Mouse (Mus musculus): ENCODE measurements at regions not wholly inside any gene's neighbourhood (a gene's known extent, or its start where the extent isn't known, plus 50 kb on each side); places are given as distances from the start of the nearest gene placed in this dataset.

DNA sequence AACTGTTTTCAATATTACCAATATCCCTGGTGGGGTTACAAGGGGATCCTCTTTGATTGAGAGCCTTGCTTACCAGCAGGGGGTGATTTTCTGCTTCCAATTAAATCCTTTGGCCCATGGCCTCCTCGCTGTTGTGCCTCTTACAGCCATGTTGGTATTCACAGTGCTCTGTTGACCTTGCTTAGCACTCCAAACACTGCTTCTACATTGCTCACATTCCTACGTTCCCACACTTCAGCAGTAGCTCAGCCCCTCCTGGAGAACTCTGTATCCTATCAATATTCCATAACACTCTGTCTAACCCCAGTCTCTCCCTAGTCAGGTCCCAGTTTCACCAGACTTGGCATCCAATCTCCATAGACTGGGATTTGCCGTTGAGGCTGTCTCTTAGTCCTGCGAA lies 169.1 kb downstream of the Tmx1 start:
- intact Hi-C loops (cut with DNase I; ENCODE audit: low total_unique reads), result no loop called here
- no peak for DNase-seq

DNA sequence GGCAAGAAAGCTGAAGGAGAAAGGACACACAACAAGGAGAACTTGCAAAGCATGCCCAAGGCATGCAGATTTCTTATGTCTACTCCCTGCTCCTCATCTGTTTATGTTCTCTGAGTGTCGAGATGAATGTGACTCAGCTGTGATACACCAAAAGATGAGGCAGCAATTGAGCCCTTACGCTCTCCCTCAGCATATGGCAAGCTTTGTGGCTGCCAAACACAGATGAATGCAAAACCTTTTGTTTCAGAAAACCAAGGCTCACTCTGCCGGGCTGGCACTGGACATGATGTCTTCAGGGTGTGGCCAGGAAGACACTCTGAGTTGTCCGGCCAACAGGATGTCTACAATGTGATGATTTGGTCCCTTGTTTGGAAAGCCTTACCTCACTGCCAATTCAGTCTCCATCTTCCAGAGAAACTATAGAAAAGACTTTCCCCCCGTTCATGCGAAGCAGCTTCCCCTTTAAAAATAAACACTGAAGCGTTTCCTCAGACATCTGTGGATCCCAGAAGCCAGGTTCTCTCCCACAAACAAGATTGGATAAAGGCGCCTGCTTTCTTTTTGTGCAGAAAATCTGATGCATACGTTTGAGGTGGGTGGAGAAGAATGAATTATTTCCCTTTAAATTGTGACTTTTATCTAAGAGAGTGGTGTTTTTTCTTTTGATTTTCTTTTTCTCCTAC lies 171.5 kb downstream of the Tmx1 start:
- intact Hi-C loops (cut with DNase I; ENCODE audit: low total_unique reads), result no loop called here
- DNase-seq, result no peak

DNA sequence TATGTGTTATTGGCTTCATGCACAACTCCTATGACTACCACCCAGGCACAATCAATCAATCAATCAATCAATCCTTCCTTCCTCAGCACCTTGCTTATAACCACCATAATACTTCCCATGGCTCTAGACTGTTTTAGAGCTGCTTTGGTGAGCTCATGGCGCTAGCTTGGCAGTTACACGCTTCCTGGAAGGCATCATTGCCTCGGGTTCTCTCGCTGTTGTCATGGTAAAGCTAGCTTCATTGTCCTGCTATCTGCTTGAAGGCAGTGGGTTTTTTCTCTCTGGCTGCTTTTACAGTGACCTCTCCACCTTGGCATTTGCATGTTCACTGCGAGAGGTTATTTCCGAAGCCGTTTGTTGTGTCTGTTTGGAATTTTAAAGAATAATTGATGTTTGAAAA lies 174.7 kb downstream of the Tmx1 start:
- DNase-seq, result no peak
- intact Hi-C loops (cut with DNase I; ENCODE audit: low total_unique reads), result no loop called here

DNA sequence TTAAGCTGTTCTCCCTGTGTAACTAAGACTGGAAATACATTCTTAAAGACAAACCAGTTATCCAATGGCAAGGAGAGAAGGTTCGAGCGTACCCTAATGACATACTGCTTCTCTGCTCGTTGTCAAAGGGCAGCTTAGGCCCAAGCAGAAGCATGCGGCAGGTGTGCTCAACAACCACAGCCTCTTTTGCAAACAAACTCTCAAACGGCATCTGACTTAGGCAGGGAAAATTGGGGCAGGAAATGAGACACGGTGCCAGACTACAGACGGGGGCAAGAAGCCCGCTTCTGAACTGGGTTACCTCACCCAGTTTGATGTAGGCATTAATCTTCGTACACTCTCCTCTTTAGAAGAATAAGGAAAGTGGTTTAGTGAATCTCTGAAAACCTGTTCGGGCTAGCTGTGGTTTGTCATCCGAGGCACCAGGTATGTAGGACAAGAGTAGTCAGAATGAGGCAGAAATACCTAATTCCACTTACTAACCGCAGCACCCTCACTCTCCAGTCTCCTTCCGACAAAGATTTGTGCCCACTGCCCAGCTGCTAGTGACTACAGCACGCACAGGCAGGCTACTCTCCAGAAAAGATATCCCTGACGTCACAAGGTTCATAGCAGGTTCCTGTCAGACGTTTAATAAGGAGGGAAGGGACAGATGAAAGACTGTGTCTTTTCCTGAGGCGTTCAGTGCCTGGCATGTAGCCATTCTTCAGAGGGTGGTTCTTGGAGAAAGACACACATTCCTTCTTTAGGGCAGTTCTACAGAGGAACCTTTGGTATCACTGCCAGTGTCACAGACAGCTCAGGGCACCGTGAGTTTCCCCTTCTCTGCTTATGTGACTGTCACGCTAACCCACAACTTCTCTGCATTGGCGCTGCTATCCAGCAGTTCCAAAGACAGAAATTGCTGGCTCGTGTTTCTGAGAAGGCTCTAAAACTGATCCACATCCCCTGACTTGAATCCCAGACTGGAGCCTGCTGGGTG lies 175.8 kb downstream of the Tmx1 start:
- intact Hi-C loops (cut with DNase I; ENCODE audit: low total_unique reads), result no loop called here
- no peak for DNase-seq

DNA sequence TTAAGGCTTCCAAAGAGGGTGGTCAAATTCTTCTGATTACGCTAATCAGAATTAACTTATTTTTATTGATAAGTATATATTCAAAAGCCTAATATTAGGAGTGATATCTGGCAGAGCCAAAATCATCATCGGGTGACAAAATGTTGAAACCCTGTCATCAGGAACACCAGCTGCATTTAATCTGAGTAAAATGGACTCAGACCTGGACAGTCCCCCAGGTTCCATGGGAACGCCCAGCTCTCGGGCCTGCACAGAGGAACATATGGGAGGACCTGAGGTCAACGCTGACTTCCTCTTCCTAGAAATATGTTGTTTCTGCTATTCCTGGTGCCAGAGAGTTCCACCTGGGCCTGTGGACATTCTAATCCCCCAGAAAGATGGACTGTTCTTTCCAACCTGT lies 176.5 kb downstream of the Tmx1 start:
- no peak for DNase-seq
- intact Hi-C loops (cut with DNase I; ENCODE audit: low total_unique reads), result no loop called here

DNA sequence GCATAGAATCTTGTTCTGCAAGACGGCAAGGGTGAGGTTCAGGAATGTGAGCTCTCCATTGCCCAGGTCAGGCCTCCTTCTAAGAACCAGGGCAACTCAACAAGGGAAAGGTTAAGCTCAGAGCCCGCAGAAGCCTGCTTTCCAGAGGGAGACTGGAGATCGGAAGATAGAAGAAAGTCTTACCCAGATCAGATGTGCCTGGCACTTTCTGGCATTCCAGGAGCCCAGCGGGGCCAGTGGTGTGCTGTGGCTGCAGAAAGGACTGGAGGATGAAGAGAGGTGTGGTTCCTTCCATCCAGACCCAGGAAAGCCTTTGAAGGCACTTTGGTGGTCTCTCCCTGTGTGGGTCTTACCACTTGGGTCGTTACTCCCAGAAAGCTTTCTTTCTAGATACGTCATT lies 178.4 kb downstream of the Tmx1 start:
- intact Hi-C loops (cut with DNase I; ENCODE audit: low total_unique reads), result no loop called here
- no peak for DNase-seq

- intact Hi-C loops (cut with DNase I; ENCODE audit: low total_unique reads), result no loop called here
- no peak for DNase-seq
Observed at GRCm38 (mm10) chr12:70633194-70633593, 180.3 kb downstream of the Tmx1 start.

GRCm38 (mm10) chr12:70633622-70634365 lies 180.9 kb downstream of the Tmx1 start:
- intact Hi-C loops (cut with DNase I; ENCODE audit: low total_unique reads), result no loop called here
- no peak for DNase-seq

DNA sequence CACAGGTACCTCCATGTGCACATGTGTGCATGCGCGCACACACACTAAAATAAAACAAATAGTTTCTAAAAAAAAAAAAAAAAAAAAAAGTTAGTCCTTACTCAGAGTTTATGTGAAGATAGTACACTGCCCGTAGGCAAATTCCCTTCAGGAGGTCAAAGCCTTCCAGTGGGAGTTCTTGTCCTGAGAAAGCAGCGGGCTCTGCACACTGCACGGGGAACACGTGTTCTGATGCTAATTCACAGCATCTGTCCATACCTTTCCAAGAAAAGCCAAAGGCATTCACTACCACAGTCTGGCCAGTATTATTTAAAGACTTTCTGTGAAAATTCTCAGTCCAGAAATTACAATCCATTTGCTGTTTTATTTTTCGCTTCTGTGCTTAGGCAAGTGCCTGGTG lies 183.1 kb downstream of the Tmx1 start:
- DNase-seq, result no peak
- intact Hi-C loops (cut with DNase I; ENCODE audit: low total_unique reads), result no loop called here

DNA sequence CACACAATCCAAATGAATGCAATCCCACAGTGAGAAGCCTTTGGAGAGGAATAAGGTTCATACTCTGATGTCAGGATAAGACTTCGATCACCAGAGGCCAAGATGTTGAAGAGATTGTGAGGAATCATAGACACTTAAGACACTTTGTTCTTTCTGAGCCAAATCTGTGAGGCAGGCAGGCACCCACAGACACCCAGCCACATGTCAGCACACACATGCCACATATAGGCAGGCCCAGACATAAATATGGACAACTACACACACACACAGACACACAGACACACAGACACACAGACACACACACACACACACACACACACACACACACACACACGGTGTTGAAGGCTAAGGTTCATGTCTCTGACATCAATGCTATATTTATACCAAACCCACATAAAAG lies 185.1 kb upstream of the Frmd6 start:
- no peak for DNase-seq
- intact Hi-C loops (cut with DNase I; ENCODE audit: low total_unique reads), result no loop called here

DNA sequence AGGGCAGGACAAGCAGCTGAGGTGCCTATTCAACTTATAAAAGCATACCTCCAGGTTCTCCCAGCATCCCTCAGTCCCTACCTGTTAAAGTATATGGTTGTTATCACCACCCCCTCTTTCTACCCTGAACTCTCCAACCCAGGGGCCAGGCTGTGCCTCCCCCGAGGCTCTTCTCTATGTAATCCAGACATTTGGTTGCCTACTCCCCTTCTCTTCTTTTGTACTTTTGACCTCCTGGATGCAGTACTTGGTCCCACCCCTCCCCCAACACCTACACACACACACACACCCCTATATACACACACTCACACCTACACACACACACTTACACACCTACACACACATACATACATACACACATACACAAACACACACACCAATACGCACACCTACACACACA lies 180.4 kb upstream of the Frmd6 start:
- intact Hi-C loops (cut with DNase I; ENCODE audit: low total_unique reads), result no loop called here

DNA sequence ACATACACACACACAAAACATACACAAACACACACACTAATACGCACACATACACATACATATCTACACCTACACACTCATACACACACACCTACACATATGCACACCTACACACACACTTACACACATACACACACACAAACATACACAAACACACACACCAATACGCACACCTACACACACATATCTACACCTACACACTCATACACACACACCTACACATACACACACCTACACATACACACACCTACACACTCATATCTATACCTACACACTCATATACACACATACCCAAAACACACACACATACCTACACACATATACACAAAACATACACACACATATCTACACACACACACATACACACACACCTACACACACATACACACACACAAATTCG lies 179.9 kb upstream of the Frmd6 start:
- DNase-seq, result no peak
- intact Hi-C loops (cut with DNase I; ENCODE audit: low total_unique reads), result no loop called here

More for the DNA sequence above, 180.4 kb upstream of the Frmd6 start:
- no peak for DNase-seq

- intact Hi-C loops (cut with DNase I; ENCODE audit: low total_unique reads), result no loop called here
- no peak for DNase-seq
Observed at GRCm38 (mm10) chr12:70647516-70647915, 177.8 kb upstream of the Frmd6 start.

DNA sequence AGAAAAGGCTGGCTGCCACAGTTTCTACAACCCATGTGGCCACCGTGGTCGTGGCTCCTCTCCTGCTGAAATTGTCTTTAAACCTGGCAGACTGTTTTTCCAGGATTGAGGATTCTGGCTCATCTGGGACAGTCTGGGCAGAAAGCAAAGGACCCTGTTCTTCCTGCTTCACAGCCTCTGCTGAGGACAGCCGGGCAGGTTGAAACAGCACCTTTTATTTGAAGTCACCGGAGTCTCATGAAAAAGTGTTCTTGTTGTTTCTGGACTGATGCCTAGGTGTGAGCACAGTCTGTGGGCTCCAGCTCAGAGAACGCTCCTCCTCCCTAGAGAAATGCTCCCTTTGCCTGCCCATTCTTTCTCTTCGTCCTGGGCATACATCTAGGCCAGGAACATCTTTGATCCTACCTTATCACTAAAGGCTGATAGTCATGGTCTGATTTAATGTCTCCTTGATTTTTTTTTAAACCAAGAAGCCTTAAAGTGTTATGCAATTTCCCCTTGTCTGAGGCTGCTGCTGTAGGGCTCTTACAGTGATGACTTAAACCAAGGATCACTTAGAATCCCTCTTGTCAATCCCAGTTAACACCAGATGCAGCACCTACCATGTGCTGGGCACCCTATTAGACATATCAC lies 177.0 kb upstream of the Frmd6 start:
- intact Hi-C loops (cut with DNase I; ENCODE audit: low total_unique reads), result no loop called here
- no peak for DNase-seq

DNA sequence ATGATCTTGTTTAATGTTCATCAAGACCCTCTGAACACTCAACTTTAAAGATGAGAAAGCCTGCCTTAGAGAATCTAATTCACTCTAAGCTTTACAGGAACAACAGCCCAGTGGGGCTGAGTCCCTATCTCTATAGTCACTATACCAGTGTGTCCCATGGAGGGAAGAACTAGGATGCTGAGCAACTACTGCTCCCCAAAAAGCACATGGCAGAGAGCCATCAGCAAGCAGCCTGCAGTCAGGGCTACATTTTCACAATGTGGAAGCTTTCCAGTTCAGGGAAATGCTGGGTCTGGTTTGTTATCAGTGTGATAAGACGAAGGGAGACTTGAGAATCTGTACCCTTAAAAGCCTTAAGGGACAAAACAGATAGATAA lies 176.5 kb upstream of the Frmd6 start:
- DNase-seq, result no peak
- intact Hi-C loops (cut with DNase I; ENCODE audit: low total_unique reads), result no loop called here

DNA sequence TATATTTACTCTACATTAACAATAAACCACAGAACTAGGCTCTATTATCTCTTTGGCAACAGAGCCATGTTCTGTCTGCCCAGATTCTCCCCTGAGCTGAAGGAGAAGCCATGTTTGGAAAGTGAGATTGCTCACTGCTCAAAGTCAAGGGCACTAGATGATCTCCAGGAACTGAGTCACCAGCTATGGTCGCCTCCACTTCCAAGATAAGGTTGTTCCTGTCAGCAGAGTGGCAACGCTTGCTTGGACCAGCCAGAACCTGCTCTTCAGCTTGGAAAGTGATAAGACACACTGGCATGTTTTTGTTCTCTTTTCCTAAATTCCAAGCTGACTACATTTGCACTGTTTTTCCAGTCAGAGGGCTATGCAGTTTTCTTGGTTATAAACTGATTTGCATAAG lies 175.6 kb upstream of the Frmd6 start:
- no peak for DNase-seq
- intact Hi-C loops (cut with DNase I; ENCODE audit: low total_unique reads), result no loop called here

DNA sequence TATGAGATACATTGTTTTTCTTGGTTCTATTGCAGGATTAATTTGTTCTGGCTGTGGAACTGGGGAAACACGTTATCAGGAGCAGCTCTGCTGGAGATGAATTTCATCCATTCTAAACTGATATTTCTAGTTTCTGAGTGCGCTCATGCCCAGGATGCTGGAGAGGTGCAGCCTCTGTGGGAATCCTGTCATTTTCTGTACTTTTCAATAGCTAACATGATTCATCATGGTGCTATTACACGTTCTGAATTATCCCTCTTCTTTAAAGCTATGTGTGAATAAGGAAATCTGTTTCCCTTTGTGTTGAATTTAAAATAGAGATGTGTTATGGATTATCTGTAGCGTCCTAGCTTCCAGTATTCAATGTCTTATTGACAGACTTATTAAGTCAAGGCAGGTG lies 174.8 kb upstream of the Frmd6 start:
- intact Hi-C loops (cut with DNase I; ENCODE audit: low total_unique reads), result no loop called here

DNA sequence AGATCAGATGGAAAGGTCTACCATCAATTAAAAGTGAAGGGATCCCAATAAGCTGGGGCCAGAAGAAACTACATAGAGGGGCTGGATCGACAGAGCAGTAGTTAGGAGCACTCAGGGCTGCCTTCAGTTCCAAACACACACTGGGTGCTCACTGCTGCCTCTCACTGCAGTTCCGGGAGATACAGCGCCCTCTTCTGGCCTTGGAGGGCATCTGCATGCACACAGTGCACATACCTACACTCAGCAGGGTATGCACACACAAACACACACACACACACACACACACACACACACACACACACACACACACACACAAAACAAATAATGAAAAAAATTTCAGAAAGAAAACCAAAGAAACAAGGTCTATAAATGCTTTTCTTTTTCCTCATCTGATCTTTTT lies 172.6 kb upstream of the Frmd6 start:
- DNase-seq, result no peak
- intact Hi-C loops (cut with DNase I; ENCODE audit: low total_unique reads), result no loop called here

More for the DNA sequence above, 174.8 kb upstream of the Frmd6 start:
- DNase-seq, result no peak

GRCm38 (mm10) chr12:70653971-70654370 lies 171.3 kb upstream of the Frmd6 start:
- no peak for DNase-seq
- intact Hi-C loops (cut with DNase I; ENCODE audit: low total_unique reads), result no loop called here

GRCm38 (mm10) chr12:70654546-70654945 lies 170.8 kb upstream of the Frmd6 start:
- intact Hi-C loops (cut with DNase I; ENCODE audit: low total_unique reads), result no loop called here

More at GRCm38 (mm10) chr12:70654546-70654945, 170.8 kb upstream of the Frmd6 start:
- peak; percentile 77 for DNase-seq

Measured in gastrocnemius, postnatal 14 days (tissue).